Mouse (Mus musculus) MEL (cell line): ENCODE data around the gene Ctcf. TPM values are rescaled to one million over a fixed set of nuclear protein-coding genes. Genes with fewer than 3 reads are reported as not detected.

Experiments used
- DNase-seq: peaks from one replicate; pipeline ENCODE4 v3.0.0; 2011; ENCODE audit warnings: low read depth, low spot score
- H3K27ac ChIP-seq: 2 replicates; pipeline ENCODE4 v1.5.1; 2012; ENCODE audit warnings: low read depth, mild to moderate bottlenecking, control low read depth, low read length, moderate library complexity; ENCODE audit not compliant: control insufficient read depth
- H3K27me3 ChIP-seq, 2 experiments: fragments of 150-350 bp in 1 of 2; sonication (generic) in 1 of 2; 2 replicates each; pipeline ENCODE4 v1.6.1; 2012; ENCODE audit warnings: low read length in 2 of 2, mild to moderate bottlenecking in 2 of 2, improper control_type of control experiment in 1 of 2, moderate library complexity in 1 of 2; ENCODE audit not compliant: insufficient read depth in 2 of 2, control insufficient read depth in 1 of 2
- H3K36me3 ChIP-seq, 2 experiments: 2 replicates each; pipeline ENCODE4 v1.6.1; 2012 to 2014; ENCODE audit warnings: low read length in 2 of 2, improper control_type of control experiment in 1 of 2, inconsistent platforms in 1 of 2, mild to moderate bottlenecking in 1 of 2; ENCODE audit not compliant: insufficient read depth in 2 of 2, control insufficient read depth in 1 of 2
- H3K4me1 ChIP-seq, 2 experiments: fragments of 150-350 bp in 1 of 2; sonication (generic) in 1 of 2; 2 replicates each; pipeline ENCODE4 v1.6.1; 2012; ENCODE audit warnings: low read length in 2 of 2, improper control_type of control experiment in 1 of 2, mild to moderate bottlenecking in 1 of 2; ENCODE audit not compliant: insufficient read depth in 2 of 2, control insufficient read depth in 1 of 2
- H3K4me3 ChIP-seq, 2 experiments: fragments of 150-350 bp in 1 of 2; sonication (generic) in 1 of 2; 2 replicates each; pipeline ENCODE4 v1.5.1; 2012; ENCODE audit warnings: low read depth in 2 of 2, low read length in 2 of 2, mild to moderate bottlenecking in 2 of 2, moderate library complexity in 2 of 2, control low read depth in 1 of 2, improper control_type of control experiment in 1 of 2; ENCODE audit not compliant: control insufficient read depth in 1 of 2, insufficient read depth in 1 of 2
- H3K79me2 ChIP-seq: 2 replicates; pipeline ENCODE4 v1.6.1; 2012; ENCODE audit warnings: mild to moderate bottlenecking, low read length, moderate library complexity; ENCODE audit not compliant: control insufficient read depth, poor library complexity, insufficient read depth
- H3K9ac ChIP-seq: 2 replicates; pipeline ENCODE4 v1.6.1; 2012; ENCODE audit warnings: low read depth, mild to moderate bottlenecking, control low read depth, low read length, moderate library complexity; ENCODE audit not compliant: control insufficient read depth, poor library complexity, severe bottlenecking
- H3K9me3 ChIP-seq: fragments of 150-350 bp; sonication (generic); replicated peaks from 2 replicates; pipeline ENCODE4 v1.6.1; 2012; ENCODE audit warnings: mild to moderate bottlenecking, low read length, improper control_type of control experiment, moderate library complexity; ENCODE audit not compliant: insufficient read depth
- CHD1 ChIP-seq: IDR thresholded peaks from 2 replicates; pipeline ENCODE4 v1.6.1; 2012; ENCODE audit warnings: low read depth, mild to moderate bottlenecking, inconsistent platforms, low read length, improper control_type of control experiment
- CHD2 ChIP-seq: IDR thresholded peaks from 2 replicates; pipeline ENCODE4 v1.6.1; 2011; ENCODE audit warnings: low read length, improper control_type of control experiment
- CTCF ChIP-seq, 3 experiments: IDR thresholded peaks in 2 of 3; conservative IDR thresholded peaks in 1 of 3; 2 replicates each; pipeline ENCODE4 v1.5.1; 2011 to 2012; ENCODE audit warnings: low read length in 3 of 3, low read depth in 2 of 3, mild to moderate bottlenecking in 2 of 3, improper control_type of control experiment in 1 of 3, inconsistent platforms in 1 of 3, mixed read lengths in 1 of 3, moderate library complexity in 1 of 3; ENCODE audit not compliant: control insufficient read depth in 1 of 3, insufficient read depth in 1 of 3, poor library complexity in 1 of 3, severe bottlenecking in 1 of 3
- E2F4 ChIP-seq: IDR thresholded peaks from 2 replicates; pipeline ENCODE4 v1.6.1; 2011; ENCODE audit warnings: low read depth, low read length, improper control_type of control experiment, borderline replicate concordance
- ELF1 ChIP-seq: IDR thresholded peaks from 2 replicates; pipeline ENCODE4 v1.6.1; 2014; ENCODE audit warnings: low read depth, mild to moderate bottlenecking, inconsistent platforms, low read length, improper control_type of control experiment, moderate library complexity
- EP300 ChIP-seq, 2 experiments: IDR thresholded peaks; 2 replicates each; pipeline ENCODE4 v1.6.1; 2011; ENCODE audit warnings: improper control_type of control experiment in 2 of 2, low read length in 2 of 2, low read depth in 1 of 2, mild to moderate bottlenecking in 1 of 2
- GABPA ChIP-seq: IDR thresholded peaks from 2 replicates; pipeline ENCODE4 v1.6.1; 2012; ENCODE audit warnings: low read depth, mild to moderate bottlenecking, inconsistent platforms, low read length, improper control_type of control experiment, moderate library complexity
- GATA1 ChIP-seq: IDR thresholded peaks from 2 replicates; pipeline ENCODE4 v1.6.1; 2011; ENCODE audit warnings: low read depth, low read length, improper control_type of control experiment
- HCFC1 ChIP-seq: IDR thresholded peaks from 2 replicates; pipeline ENCODE4 v1.6.1; 2012; ENCODE audit warnings: low read depth, mild to moderate bottlenecking, inconsistent platforms, low read length, improper control_type of control experiment, moderate library complexity
- KAT2A ChIP-seq: conservative IDR thresholded peaks from 2 replicates; pipeline ENCODE4 v1.6.1; 2012; ENCODE audit warnings: low read depth, low read length, improper control_type of control experiment, inconsistent platforms
- MAFK ChIP-seq: IDR thresholded peaks from 2 replicates; pipeline ENCODE4 v1.6.1; 2011; ENCODE audit warnings: low read depth, mild to moderate bottlenecking, low read length, improper control_type of control experiment, borderline replicate concordance
- MEF2A ChIP-seq: IDR thresholded peaks from 2 replicates; pipeline ENCODE4 v1.6.1; 2014; ENCODE audit warnings: low read depth, mild to moderate bottlenecking, inconsistent platforms, low read length, improper control_type of control experiment; ENCODE audit not compliant: poor library complexity, insufficient replicate concordance, severe bottlenecking; ENCODE audit errors: extremely low read depth
- MXI1 ChIP-seq: IDR thresholded peaks from 2 replicates; pipeline ENCODE4 v1.6.1; 2011; ENCODE audit warnings: mild to moderate bottlenecking, low read depth, low read length, improper control_type of control experiment
- MYB ChIP-seq: IDR thresholded peaks from 2 replicates; pipeline ENCODE4 v1.6.1; 2011; ENCODE audit warnings: mild to moderate bottlenecking, low read depth, low read length, improper control_type of control experiment
- MYC ChIP-seq: IDR thresholded peaks from 2 replicates; pipeline ENCODE4 v1.6.1; 2011; ENCODE audit warnings: low read depth, mild to moderate bottlenecking, low read length, improper control_type of control experiment, moderate library complexity
- NELFE ChIP-seq: IDR thresholded peaks from 2 replicates; pipeline ENCODE4 v1.6.1; 2011; ENCODE audit warnings: low read depth, low read length, improper control_type of control experiment
- NRF1 ChIP-seq: IDR thresholded peaks from 2 replicates; pipeline ENCODE4 v1.6.1; 2014; ENCODE audit warnings: low read depth, mild to moderate bottlenecking, inconsistent platforms, low read length, improper control_type of control experiment, moderate library complexity; ENCODE audit not compliant: poor library complexity, insufficient read depth, severe bottlenecking
- POLR2AphosphoS2 ChIP-seq: IDR thresholded peaks from 2 replicates; pipeline ENCODE4 v1.6.1; 2011; ENCODE audit warnings: low read length, improper control_type of control experiment
- POLR2AphosphoS5 ChIP-seq: IDR thresholded peaks from 2 replicates; pipeline ENCODE4 v1.6.1; 2012; ENCODE audit warnings: low read depth, borderline replicate concordance, mild to moderate bottlenecking, inconsistent platforms, low read length, moderate library complexity, mixed read lengths
- RAD21 ChIP-seq: IDR thresholded peaks from 2 replicates; pipeline ENCODE4 v1.6.1; 2011; ENCODE audit warnings: mild to moderate bottlenecking, low read depth, low read length, improper control_type of control experiment
- SIN3A ChIP-seq: IDR thresholded peaks from 2 replicates; pipeline ENCODE4 v1.6.1; 2012; ENCODE audit warnings: low read length, improper control_type of control experiment, inconsistent platforms
- SMC3 ChIP-seq: IDR thresholded peaks from 2 replicates; pipeline ENCODE4 v1.6.1; 2011; ENCODE audit warnings: low read depth, low read length, improper control_type of control experiment
- TAL1 ChIP-seq: IDR thresholded peaks from 2 replicates; pipeline ENCODE4 v1.6.1; 2012; ENCODE audit warnings: mild to moderate bottlenecking, inconsistent platforms, low read length, moderate library complexity, mixed read lengths
- TBP ChIP-seq: IDR thresholded peaks from 2 replicates; pipeline ENCODE4 v1.8.0; 2011; ENCODE audit warnings: low read depth, low read length, improper control_type of control experiment
- TCF12 ChIP-seq: IDR thresholded peaks from 2 replicates; pipeline ENCODE4 v1.6.1; 2014; ENCODE audit warnings: low read depth, mild to moderate bottlenecking, inconsistent platforms, low read length, improper control_type of control experiment, moderate library complexity
- UBTF ChIP-seq: IDR thresholded peaks from 2 replicates; pipeline ENCODE4 v1.6.1; 2012; ENCODE audit warnings: low read depth, mild to moderate bottlenecking, inconsistent platforms, low read length, improper control_type of control experiment, moderate library complexity, borderline replicate concordance; ENCODE audit not compliant: insufficient read depth
- USF1 ChIP-seq: IDR thresholded peaks from 2 replicates; pipeline ENCODE4 v1.6.1; 2014; ENCODE audit warnings: low read depth, mild to moderate bottlenecking, inconsistent platforms, low read length, improper control_type of control experiment, moderate library complexity
- USF2 ChIP-seq, 2 experiments: IDR thresholded peaks; 2 replicates each; pipeline ENCODE4 v1.6.1; 2011 to 2012; ENCODE audit warnings: improper control_type of control experiment in 2 of 2, low read length in 2 of 2, borderline replicate concordance in 1 of 2, inconsistent platforms in 1 of 2, low read depth in 1 of 2, mild to moderate bottlenecking in 1 of 2; ENCODE audit not compliant: insufficient read depth in 1 of 2
- ZC3H11A ChIP-seq: IDR thresholded peaks from 2 replicates; pipeline ENCODE4 v1.6.1; 2012; ENCODE audit warnings: low read depth, mild to moderate bottlenecking, inconsistent platforms, low read length, improper control_type of control experiment
- ZMIZ1 ChIP-seq: IDR thresholded peaks from 2 replicates; pipeline ENCODE4 v1.6.1; 2012; ENCODE audit warnings: low read depth, mild to moderate bottlenecking, inconsistent platforms, low read length, improper control_type of control experiment, moderate library complexity
- ZNF384 ChIP-seq: IDR thresholded peaks from 2 replicates; pipeline ENCODE4 v1.6.1; 2012; ENCODE audit warnings: low read depth, mild to moderate bottlenecking, inconsistent platforms, low read length, improper control_type of control experiment
- polyA plus RNA-seq, 2 experiments: library from polyadenylated mRNA; stranded (reverse) in 1 of 2; unstranded in 1 of 2; fragments of >175 nt in 1 of 2; fragments of >200 nt in 1 of 2; gene quantifications; 2 replicates each; pipeline versions ENCODE4 v1.2.1 to v1.2.4; 2012; ENCODE audit warnings: low replicate concordance in 2 of 2, low read depth in 1 of 2; ENCODE audit not compliant: insufficient read length in 2 of 2, insufficient read depth in 1 of 2, missing spikeins in 1 of 2
- total RNA-seq: library from RNA; depleted of rRNA; stranded (reverse); fragments of 300-350 nt; gene quantifications from 2 replicates; pipeline ENCODE4 v1.2.3, GENCODE M21; 2012

Ctcf gene
- total and polyA plus RNA-seq, 3 experiments = 40.7 to 670 (median 87.1) TPM

DNA sequence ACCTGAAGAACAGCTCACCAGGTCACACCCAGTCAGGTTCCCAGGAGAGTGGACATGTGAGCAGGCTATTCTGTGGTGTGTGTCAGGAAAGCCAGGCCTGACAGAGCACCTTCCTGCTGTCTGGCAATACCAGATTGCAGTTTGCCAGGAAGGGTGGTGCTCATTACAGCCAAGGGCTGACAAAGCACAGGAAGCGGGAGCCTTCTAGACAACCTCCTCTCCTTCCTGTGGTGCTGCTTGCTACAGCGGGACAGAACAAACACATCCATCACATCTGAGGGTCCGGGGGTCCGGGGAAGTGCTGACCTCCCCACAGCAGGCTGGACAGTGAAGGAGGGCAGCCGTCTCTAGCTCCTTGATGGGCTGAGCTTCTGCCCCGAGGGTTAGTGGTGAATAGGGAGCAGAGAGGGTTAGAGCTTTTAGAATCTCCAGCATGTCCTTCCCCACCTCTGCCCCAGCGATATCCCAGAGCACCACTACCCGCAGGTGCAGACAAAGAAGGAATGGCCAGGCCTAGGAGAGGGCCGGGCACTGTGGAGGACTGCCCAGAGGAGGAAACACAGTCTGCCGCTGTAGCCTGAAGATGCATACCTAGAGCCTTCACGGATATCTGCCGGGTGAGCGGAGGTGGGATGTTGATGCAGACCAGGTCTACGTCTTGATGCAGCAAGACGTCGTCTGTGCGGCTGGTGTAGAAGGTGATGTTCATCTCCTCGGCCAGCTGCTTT, 91.2 kb downstream of the Ctcf start:
- H3K36me3 ChIP-seq = peaks cover 0 to 4% of the 10 kb centered on the region in 2 experiments; a peak in 2 of 4 replicates
- H3K9ac ChIP-seq = no peak overlapping the region
- no peak overlapping the region for H3K27ac ChIP-seq
- peaks cover 2 to 8% of the 10 kb centered on the region in 2 experiments; a peak in 3 of 4 replicates for H3K4me1 ChIP-seq
- H3K9me3 ChIP-seq = no peaks in the 10 kb centered on the region
- no peak overlapping the region for H3K4me3 ChIP-seq
- no peaks in the 10 kb centered on the region for H3K79me2 ChIP-seq
- DNase-seq = no peak
- TF ChIP-seq MAFK = no peak
- TF ChIP-seq SMC3 = no peak
- TF ChIP-seq TAL1 = no peak
- TF ChIP-seq E2F4 = no peak
- TF ChIP-seq MEF2A = no peak
- TF ChIP-seq ZNF384 = no peak
- TF ChIP-seq CHD1 = no peak
- no peak for TF ChIP-seq GATA1
- TF ChIP-seq MYB = no peak
- TF ChIP-seq USF1 = no peak
- TF ChIP-seq TCF12 = no peak
- TF ChIP-seq ELF1 = no peak
- no peak for TF ChIP-seq POLR2AphosphoS2
- no peak for TF ChIP-seq TBP
- no peak for TF ChIP-seq USF2 (IDR thresholded peaks at IDR 0.05; ENCODE audit: borderline replicate concordance in 1 of 2, insufficient read depth in 1 of 2, low read depth in 1 of 2, low read length in 2 of 2)
- TF ChIP-seq MXI1 = no peak
- TF ChIP-seq RAD21 = no peak
- TF ChIP-seq ZMIZ1 = no peak
- no peak for TF ChIP-seq POLR2AphosphoS5
- no peak for TF ChIP-seq CHD2
- no peaks in the 10 kb centered on the region for H3K27me3 ChIP-seq

DNA sequence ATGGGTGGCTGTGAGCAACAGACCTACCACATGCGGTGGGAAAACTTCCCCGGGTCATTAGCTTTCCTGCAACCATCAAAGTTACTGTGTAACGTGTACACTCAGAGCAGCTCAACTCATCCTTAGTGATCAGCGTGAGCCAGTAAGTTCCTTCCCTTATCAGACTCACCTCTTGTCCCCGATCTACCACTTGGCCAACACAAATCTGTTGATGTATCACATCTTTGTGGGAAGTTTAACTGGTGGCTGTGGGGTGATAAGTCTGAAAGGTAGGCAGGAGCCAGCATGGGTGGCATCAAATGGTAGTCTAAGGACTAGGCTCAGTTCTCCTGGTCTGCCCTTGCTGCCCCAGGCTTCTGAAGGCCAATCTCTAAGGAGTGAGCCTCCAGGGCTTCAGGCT, 95.8 kb downstream of the Ctcf start:
- Histone ChIP-seq H3K4me1 (peaks cover 2 to 11% of the 10 kb centered on the region in 2 experiments; a peak in 3 of 4 replicates), H3K36me3 (peaks cover 0 to 4% of the 10 kb centered on the region in 2 experiments; a peak in 2 of 4 replicates), H3K4me3 (no peak overlapping the region), H3K9me3 (no peaks in the 10 kb centered on the region), H3K9ac (no peak overlapping the region), H3K27ac (no peak overlapping the region), H3K27me3 (no peaks in the 10 kb centered on the region), H3K79me2 (no peaks in the 10 kb centered on the region)
- peak; percentile 43 for DNase-seq
- TF ChIP-seq POLR2AphosphoS2 (no peak), TCF12 (peak; percentile 74), ZC3H11A (no peak), KAT2A (no peak), GABPA (no peak), NELFE (no peak), EP300 (IDR thresholded peaks at IDR 0.05; ENCODE audit: low read depth in 1 of 2, low read length in 2 of 2) (peak; percentile 67 to 80), GATA1 (peak; percentile 70), CHD1 (no peak), CTCF (IDR thresholded peaks at IDR 0.05 in 2 of 3, conservative IDR thresholded peaks at IDR 0.05 in 1 of 3; ENCODE audit: control insufficient read depth in 1 of 3, insufficient read depth in 1 of 3, low read depth in 2 of 3, low read length in 3 of 3, poor library complexity in 1 of 3, severe bottlenecking in 1 of 3) (no peak), HCFC1 (no peak), NRF1 (no peak), MYC (no peak), SIN3A (no peak; the same call in 1 of the 2 replicates), UBTF (no peak)
